Mouse (Mus musculus) urinary bladder, postnatal 4 days (tissue): Measurements from ENCODE around the gene Ublcp1.
"Not testable (repeated sequence)": the region's sequence is repeated elsewhere in the genome, so short reads cannot be mapped to it uniquely, and the experiment has no call there.

ENCODE experiments used
- DNase-seq, 2 experiments: peaks; one replicate each; pipeline ENCODE4 v3.0.0; 2021 to 2022; ENCODE audit warnings: low spot score in 2 of 2

Ublcp1 gene

DNA sequence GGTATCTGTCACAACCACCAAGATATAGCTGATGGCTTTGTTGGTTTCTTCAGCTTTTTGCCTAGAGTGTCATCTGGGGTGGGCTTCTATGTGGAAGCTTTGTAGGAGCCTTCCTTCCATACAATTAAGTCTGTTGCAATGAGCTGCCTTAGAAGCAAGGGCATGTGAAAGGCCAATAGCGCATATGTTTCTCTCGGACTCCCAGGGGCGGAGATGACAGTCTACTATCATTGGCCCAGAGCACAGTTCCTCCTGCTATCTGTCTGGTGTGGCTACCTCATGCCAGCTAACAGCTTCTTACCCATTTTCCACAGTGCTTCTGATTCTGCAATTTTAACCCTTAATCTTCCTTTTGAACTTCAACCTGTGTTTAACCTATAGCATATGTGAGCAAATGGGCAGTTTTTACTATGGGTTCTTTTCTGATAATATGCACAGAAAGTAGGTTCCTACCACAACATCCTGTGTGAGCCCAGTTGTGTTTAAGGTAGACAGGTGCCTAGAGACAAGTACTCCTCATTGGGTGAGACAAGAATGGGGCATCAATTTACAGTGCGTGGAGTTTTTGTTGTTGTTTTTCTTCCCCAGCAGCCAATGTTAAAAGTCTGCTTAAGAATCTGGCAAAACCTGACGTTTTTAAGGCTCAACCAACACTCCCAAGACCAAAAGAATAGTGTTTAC is 24.5 kb upstream of the Ublcp1 start:
- no peak for DNase-seq

DNA sequence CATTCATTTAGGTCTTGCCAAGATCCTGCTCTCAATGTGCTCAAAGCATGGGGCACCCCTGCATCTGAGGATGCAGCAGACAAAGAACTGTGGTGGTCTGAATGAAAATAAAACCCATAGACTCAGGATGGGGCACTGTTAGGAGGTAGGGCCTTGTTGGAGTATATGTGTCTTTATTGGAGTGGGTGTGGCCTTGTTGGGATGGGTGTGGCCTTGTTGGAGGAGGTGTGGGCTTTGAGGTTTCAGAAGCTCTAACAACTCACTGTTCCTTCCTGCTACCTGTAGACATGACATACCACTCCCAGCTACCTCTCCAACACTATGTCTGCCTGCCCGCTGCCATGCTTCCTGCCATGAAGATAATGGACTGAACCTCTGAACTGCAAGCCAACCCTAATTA is 18.8 kb upstream of the Ublcp1 start:
- DNase-seq, result no peak

- DNase-seq, result no peak
Measured at GRCm38 (mm10) chr11:44485089-44485736, 14.9 kb upstream of the Ublcp1 start.

- no peak for DNase-seq
Measured at GRCm38 (mm10) chr11:44480246-44480645, 9.9 kb upstream of the Ublcp1 start.

DNA sequence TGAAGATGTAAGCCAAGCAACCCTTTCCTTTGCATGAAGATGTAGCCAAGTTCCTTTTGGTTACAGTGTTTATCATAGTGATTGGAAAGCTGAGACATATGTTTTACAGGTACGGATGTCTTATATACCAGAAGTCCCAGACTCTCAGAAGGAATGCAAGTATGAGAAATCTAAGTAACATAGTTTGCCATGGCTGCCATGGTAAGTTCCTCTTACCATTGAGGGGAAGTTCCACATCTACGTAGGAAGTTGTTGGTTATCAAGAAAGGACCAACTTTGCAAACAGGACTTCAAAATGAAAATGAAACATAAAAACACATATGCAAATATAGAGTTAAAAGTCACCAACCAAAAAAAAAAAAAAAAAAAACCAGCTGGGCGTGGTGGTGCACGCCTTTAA is 8.1 kb upstream of the Ublcp1 start:
- DNase-seq, result no peak

GRCm38 (mm10) chr11:44476445-44476844 is 6.1 kb upstream of the Ublcp1 start:
- DNase-seq, result no peak

GRCm38 (mm10) chr11:44475467-44475866 is 5.2 kb upstream of the Ublcp1 start:
- no peak for DNase-seq

DNA sequence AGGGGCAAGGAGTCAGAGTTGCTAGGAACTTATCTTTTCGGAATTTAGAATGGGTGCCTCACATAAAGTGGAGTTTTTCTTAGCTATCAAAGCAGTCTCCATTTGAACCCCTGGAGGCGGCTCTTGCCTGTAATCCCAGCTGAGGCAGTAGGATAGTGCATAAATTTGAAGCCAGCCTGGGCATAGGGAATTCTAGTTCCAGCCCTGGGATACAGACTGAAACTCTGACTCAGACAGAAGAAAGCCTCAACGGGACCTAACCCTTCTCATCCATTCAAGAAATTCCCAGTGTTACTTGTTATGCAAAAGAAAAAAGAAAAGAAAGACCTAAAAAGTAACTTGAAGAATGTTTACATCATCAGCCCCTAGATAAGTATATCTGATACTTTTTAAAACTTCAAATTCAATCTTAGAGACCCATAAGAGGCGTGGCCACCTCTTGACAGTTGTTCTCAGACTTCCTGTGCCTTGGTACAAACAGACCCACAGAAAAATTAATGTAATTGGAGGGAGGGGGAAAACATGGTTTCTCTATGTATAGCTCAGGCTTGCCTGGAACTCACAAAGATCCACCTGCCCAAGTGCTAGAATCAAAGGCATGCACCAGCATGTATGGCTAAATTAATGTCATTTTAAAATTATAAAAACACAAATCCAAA is 1.2 kb upstream of the Ublcp1 start:
- no peak for DNase-seq

- DNase-seq, result no peak
Measured at GRCm38 (mm10) chr11:44469646-44470431, 459 bp downstream of the Ublcp1 start.

DNA sequence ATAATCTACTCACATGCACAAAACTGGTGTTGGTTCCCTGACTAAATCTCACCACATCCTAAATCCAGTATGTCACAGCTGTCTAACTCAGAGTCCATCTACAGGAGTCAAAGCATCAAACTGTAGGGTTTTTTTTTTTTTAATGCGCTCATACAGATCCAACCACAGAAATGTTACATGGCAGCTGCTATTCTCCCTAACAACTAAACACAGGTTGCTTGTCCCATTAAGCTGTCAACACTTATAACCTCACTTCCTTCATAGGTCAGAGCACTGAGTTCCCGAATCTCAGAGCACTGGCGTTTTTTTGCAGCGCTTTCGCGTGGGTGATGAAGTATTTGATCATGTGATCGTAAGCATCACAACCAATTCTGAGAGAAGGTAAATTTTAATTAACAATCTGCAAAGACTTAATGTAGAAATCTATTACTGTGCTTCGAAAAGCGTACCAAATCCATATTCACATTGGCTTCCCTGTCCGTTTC is 1.9 kb downstream of the Ublcp1 start:
- no peak for DNase-seq

- no peak for DNase-seq
Measured at GRCm38 (mm10) chr11:44466949-44467442, 3.3 kb downstream of the Ublcp1 start.

DNA sequence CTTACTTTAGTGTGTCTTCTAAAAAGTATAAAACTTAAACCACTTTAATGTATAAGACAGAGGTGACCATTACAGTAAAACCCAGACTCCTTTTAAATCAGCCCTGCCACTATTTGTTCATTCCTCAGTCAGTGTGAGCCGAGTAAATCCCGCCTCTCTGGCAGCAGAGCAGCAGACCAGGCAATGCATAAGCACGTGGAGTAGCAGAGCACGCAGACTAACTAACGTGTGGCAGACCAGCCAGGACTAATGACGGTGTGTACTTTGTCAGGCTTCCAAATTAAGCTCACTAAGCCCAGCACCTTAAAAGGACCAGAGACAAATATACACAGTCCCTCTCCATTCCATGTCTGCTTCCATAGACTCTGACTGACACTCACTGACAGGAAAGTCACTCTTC is 8.8 kb downstream of the Ublcp1 start:
- DNase-seq, result no peak

GRCm38 (mm10) chr11:44453423-44453822 is 16.9 kb downstream of the Ublcp1 start:
- no peak for DNase-seq

DNA sequence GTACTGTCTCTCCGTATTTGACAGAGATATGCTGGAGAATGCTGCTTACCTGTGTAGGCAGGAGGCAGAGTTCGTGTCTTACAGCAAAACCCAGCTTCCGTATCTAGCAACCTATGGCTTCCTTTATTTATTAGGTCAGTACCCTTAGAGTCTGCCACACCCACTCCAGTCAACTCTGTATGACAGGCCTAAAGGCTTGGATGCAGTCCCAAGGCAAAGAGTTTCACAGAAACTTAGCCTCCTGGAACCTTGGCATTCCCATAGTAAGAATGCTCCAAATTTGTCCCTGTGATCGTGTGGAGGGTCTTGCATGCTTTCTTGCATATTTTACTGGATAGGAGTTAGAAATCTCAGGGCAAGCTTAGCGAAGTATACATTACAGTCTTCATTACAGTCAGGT is 18.3 kb downstream of the Ublcp1 start:
- not testable (repeated sequence) for DNase-seq

- DNase-seq, result no peak
Measured at GRCm38 (mm10) chr11:44451046-44451445, 19.3 kb downstream of the Ublcp1 start.

- DNase-seq, result no peak
Measured at GRCm38 (mm10) chr11:44437786-44438185, 32.5 kb downstream of the Ublcp1 start.

DNA sequence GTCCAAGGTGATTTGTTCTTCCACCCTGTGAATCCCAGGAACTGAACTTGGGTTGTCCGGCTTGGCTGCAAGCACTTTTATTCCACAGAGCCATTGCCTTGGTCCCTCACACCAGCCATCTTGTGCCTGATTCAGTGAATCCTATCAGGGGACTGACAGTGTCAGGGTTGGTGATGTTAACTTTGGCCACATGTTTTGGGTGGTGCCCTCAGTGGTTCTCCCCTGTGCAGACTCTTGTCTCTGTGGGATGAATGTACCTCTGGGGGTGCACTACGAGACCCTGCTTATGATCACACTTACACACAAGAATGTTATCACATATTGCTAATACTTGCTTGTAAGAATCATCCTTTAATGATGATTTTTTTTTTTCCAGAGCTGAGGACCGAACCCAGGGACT is 40.3 kb downstream of the Ublcp1 start:
- DNase-seq, result no peak

GRCm38 (mm10) chr11:44427951-44428350 is 42.3 kb downstream of the Ublcp1 start:
- DNase-seq, result no peak

- DNase-seq, result no peak
Measured at GRCm38 (mm10) chr11:44425626-44426025, 44.7 kb downstream of the Ublcp1 start.

DNA sequence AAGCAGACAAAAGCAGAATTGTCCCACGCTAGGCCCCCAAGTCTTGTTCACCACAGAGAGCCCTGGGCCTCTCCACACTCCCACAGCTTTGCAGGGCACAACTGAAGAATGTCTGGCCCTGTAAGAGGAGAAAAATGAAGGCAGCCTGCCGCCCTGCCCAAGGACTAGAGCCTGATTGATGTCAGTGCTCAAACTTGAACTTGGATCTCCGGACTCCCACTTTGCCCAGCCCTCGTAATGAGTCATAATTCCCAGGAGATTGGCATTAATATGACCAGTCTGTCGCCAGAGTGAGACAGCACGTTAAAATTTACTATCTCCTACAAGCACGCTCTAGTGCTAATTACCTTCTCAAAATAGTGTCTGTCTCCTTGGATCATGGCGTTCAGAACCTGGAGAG is 45.3 kb downstream of the Ublcp1 start:
- no peak for DNase-seq

DNA sequence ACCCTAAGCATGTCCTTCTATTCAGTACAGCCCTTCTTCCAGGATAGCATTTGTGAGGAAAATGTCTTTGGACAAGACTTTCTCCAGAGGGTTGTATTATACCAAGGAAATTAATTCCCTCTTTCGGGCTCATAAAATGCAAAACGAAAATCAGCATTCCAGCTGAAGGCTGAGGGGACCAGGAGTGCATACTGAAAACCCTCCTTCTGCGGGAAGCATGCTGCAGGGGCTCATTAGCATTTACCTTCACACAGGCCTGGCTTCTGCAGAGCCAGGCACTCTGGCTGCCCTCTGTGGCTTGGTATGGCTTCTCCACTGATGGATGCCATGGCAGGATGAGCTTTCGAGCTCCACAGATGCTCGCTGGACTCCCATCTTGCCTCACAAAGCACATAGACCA is 46.3 kb downstream of the Ublcp1 start:
- no peak for DNase-seq

DNA sequence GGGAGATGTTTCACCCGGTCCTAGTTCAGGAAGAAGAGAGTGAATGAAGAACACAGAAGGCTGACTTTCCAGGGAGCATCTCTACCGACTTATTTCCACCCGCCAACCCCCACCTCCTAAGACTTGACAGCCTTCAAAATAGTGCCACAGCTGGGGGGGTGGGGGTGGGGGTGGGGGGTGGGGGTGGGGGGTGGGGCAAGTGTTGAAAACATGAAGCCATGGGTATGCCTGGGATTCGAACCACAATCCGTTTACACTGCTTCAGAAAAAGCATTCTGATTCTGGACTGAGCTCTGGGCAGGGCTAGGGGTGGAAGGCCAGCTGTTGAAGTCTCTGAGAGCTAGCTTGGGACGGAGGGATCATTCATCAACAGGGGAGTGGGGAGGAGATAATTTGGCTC is 47.0 kb downstream of the Ublcp1 start:
- no peak for DNase-seq
